Mouse (Mus musculus) embryonic facial prominence, embryonic 14.5 days (tissue): ENCODE results near the gene Tll2. TPM values are rescaled to one million over a fixed set of nuclear protein-coding genes. Genes with fewer than 3 reads are reported as not detected.
A peak's percentile ranks its signal among the peaks of the same experiment; 100 is the strongest.

Experiments
- ATAC-seq: fragments of 200-750 bp; cut with Nextera tagmentation; 2 replicates; pipeline ENCODE4 v1.8.0; 2017; ENCODE audit warnings: low read depth, moderate number of reproducible peaks, moderate TSS enrichment
- DNase-seq: peaks from one replicate; pipeline ENCODE4 v3.0.0-alpha.2; 2015; ENCODE audit warnings: low spot score
- H3K27ac ChIP-seq: fragments of 300-500 bp; sonication (generic); replicated peaks from 2 replicates; pipeline ENCODE4 v1.5.1; 2014; ENCODE audit warnings: low read depth, mild to moderate bottlenecking, low read length, moderate library complexity
- H3K27me3 ChIP-seq: fragments of 300-500 bp; sonication (generic); replicated peaks from 2 replicates; pipeline ENCODE4 v1.6.1; 2014; ENCODE audit warnings: low read length; ENCODE audit not compliant: control insufficient read depth, insufficient read depth
- H3K36me3 ChIP-seq: fragments of 300-500 bp; sonication (generic); 2 replicates; pipeline ENCODE4 v1.6.1; 2014; ENCODE audit warnings: low read length, mixed read lengths; ENCODE audit not compliant: control insufficient read depth, insufficient read depth
- H3K4me1 ChIP-seq: fragments of 300-500 bp; sonication (generic); 2 replicates; pipeline ENCODE4 v1.6.1; 2014; ENCODE audit warnings: antibody characterized with exemption, low read length; ENCODE audit not compliant: control insufficient read depth, insufficient read depth
- H3K4me2 ChIP-seq: fragments of 300-500 bp; sonication (generic); 2 replicates; pipeline ENCODE4 v1.6.1; 2014; ENCODE audit warnings: low read depth, mild to moderate bottlenecking, low read length, moderate library complexity, mixed read lengths
- H3K4me3 ChIP-seq: fragments of 300-500 bp; sonication (generic); 2 replicates; pipeline ENCODE4 v1.5.1; 2014; ENCODE audit warnings: low read depth, mild to moderate bottlenecking, low read length
- H3K9ac ChIP-seq: fragments of 300-500 bp; sonication (generic); 2 replicates; pipeline ENCODE4 v1.6.1; 2014; ENCODE audit warnings: low read depth, mild to moderate bottlenecking, low read length, moderate library complexity, mixed read lengths
- H3K9me3 ChIP-seq: fragments of 300-500 bp; sonication (generic); 2 replicates; pipeline ENCODE4 v1.6.1; 2016; ENCODE audit warnings: low read length; ENCODE audit not compliant: control insufficient read depth
- WGBS: fragments of 180-500 bp; shearing (Covaris S2); extraction: QIAGEN DNeasy Blood & Tissue Kit; methylation state at CpG from one replicate; pipeline ENCODE4 v1.1.7; 2014; 5-methylcytosine and 5-hydroxymethylcytosine counted together
- polyA plus RNA-seq: library from polyadenylated mRNA; unstranded; fragments of >200 nt; fragmentation: Nextera tagmentation; extraction: Ambion mirVana; gene quantifications from 2 replicates; pipeline ENCODE4 v1.2.1, GENCODE M21; 2014

Tll2 gene
- polyA plus RNA-seq, 1 experiment from 2014 or later: 0.82 TPM

DNA sequence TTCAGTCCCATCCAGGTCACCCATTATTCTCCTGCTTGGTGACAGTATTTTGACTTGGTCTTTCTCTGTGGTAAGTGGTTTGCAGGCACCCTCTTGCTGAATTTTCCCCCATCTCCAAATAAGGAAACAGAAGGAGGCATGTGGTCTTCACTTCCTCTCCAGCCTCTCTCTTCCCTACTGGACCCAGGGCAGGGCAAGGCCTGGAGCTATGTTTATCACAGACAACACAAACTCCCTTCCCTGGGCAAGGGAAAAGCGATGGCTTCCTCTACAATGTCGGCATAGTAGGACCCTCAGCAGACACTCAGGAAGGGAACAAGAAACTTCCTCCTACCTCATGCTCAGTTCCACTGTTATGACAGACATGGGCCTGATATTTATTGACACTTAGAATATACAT is 114.7 kb downstream of the Tll2 start:
- Histone ChIP-seq H3K4me2 (no peak overlapping the region), H3K4me1 (no peaks in the 10 kb centered on the region), H3K27ac (no peak overlapping the region), H3K4me3 (no peak overlapping the region), H3K36me3 (no peaks in the 10 kb centered on the region), H3K9me3 (no peaks in the 10 kb centered on the region), H3K9ac (no peak overlapping the region), H3K27me3 (peaks cover 21% of the 10 kb centered on the region; the same call in 1 of the 2 replicates)
- 69% methylated on average over 2 of the region's 2 CpGs for WGBS
- no peak for ATAC-seq
- no peak for DNase-seq

DNA sequence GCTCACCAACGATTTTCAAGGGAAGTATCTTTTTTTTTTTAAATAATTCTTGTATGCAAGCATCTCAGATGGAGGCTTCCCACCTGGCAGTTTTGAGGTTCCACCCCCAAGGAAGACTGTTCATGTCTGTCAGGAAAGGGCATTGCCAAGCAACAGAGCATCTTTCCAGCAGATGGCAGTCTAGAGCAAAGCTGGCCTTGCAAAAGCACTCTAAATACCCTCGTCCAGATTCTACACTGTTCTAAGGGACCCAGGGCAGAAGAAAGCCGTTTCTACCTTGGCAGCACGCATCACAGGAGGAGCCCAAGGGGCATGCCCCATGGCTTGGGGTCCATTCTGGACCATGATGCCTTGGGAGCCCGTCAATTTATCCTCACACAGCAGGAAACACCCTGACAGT is 116.8 kb downstream of the Tll2 start:
- 0 out of 2 replicates have a peak, but pooled peaks have one; percentile 28 for ATAC-seq
- 12% methylated on average over 5 of the region's 5 CpGs for WGBS
- H3K9me3 ChIP-seq: no peaks in the 10 kb centered on the region
- peak; percentile 76 for DNase-seq
- no peak overlapping the region for H3K9ac ChIP-seq
- H3K27ac ChIP-seq: no peak overlapping the region
- H3K4me1 ChIP-seq: no peaks in the 10 kb centered on the region
- no peaks in the 10 kb centered on the region for H3K36me3 ChIP-seq
- H3K4me3 ChIP-seq: no peak overlapping the region
- peaks cover 21% of the 10 kb centered on the region; the same call in 1 of the 2 replicates for H3K27me3 ChIP-seq
- no peak overlapping the region for H3K4me2 ChIP-seq

GRCm38 (mm10) chr19:41088491-41088890 is 118.1 kb downstream of the Tll2 start:
- WGBS: 35% methylated on average over 15 of the region's 18 CpGs
- no peak for DNase-seq
- no peak overlapping the region for H3K4me3 ChIP-seq
- H3K9me3 ChIP-seq: no peaks in the 10 kb centered on the region
- H3K9ac ChIP-seq: no peak overlapping the region
- H3K27ac ChIP-seq: no peak overlapping the region
- ATAC-seq: no peak
- H3K4me1 ChIP-seq: no peaks in the 10 kb centered on the region
- H3K27me3 ChIP-seq: peaks cover 21% of the 10 kb centered on the region; the same call in 1 of the 2 replicates
- peak overlapping the region; percentile 20; the same call in 1 of the 2 replicates for H3K4me2 ChIP-seq
- H3K36me3 ChIP-seq: no peaks in the 10 kb centered on the region

DNA sequence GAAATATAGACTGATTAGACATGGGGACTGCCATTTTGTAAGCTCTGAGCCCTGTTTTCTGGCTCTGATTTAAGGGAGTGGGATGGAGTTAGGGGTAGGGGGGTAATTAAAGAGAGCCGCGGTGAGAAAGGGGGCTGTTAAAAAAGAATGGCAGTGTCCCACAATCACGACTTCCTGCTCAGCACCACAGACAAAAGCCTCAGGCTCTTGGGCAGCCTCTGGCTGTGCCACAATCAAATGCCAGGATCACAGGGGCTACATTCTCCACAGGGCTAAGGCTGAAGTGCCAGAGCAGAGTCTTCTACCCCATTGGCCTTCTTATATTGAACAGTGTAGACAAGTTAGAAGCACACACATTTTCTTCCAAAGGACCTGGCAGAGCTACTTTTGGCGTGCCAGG is 118.7 kb downstream of the Tll2 start:
- H3K4me1 ChIP-seq: no peaks in the 10 kb centered on the region
- no peak overlapping the region for H3K9ac ChIP-seq
- WGBS: 44% methylated on average over 4 of the region's 4 CpGs
- H3K4me2 ChIP-seq: no peak overlapping the region
- no peak overlapping the region for H3K4me3 ChIP-seq
- peaks cover 21% of the 10 kb centered on the region; the same call in 1 of the 2 replicates for H3K27me3 ChIP-seq
- no peaks in the 10 kb centered on the region for H3K36me3 ChIP-seq
- ATAC-seq (no peak), DNase-seq (no peak)
- no peaks in the 10 kb centered on the region for H3K9me3 ChIP-seq
- no peak overlapping the region for H3K27ac ChIP-seq

DNA sequence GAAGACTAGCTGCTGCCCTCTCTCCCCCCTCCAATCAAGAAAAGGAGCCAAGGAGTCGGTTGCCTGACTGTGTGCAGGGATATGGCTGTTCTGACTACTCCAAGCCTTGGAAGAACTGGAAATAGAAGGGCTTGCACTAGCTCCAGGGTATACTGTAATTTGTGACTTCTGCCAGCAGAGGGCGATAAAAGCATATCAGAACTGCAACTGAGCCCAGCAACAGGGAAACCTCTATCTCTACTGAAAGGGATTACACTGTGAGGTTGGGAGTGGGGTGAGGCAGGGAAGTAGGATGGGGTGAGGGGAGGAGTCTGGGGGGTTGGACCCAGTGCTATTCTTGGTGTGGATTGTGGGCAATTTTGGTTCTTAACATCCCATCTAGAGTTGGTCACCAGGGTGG is 119.9 kb downstream of the Tll2 start:
- ATAC-seq (peak; percentile 62; the same call in 1 of the 2 replicates), DNase-seq (peak; percentile 68)
- H3K4me1 ChIP-seq: no peaks in the 10 kb centered on the region
- H3K4me2 ChIP-seq: no peak overlapping the region
- H3K27ac ChIP-seq: no peak overlapping the region
- H3K4me3 ChIP-seq: no peak overlapping the region
- H3K36me3 ChIP-seq: no peaks in the 10 kb centered on the region
- peaks cover 21% of the 10 kb centered on the region; the same call in 1 of the 2 replicates for H3K27me3 ChIP-seq
- WGBS: 0% methylated on average over 2 of the region's 2 CpGs
- no peaks in the 10 kb centered on the region for H3K9me3 ChIP-seq
- no peak overlapping the region for H3K9ac ChIP-seq

DNA sequence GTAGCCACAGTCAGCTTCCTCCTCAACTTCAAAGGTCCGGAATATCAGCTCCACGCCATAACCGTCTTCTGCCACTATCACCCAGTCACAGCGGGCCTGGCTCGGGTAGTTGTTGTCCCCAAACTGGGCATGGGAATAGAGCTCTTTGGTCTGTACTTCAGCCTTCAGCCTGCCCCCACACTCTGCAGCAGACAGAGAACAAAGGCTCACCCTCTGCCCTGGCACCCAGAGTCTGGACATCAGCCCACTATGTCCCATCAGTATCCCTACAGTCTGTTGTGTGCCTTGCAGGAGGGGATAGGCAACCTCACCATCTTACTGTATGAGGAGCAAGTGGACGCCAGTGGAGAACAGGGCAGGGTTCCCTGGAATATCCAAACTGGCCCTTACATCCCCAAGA is 120.3 kb downstream of the Tll2 start:
- Histone ChIP-seq H3K27ac (no peak overlapping the region), H3K36me3 (no peaks in the 10 kb centered on the region), H3K27me3 (peaks cover 21% of the 10 kb centered on the region; the same call in 1 of the 2 replicates), H3K4me1 (no peaks in the 10 kb centered on the region), H3K9me3 (no peaks in the 10 kb centered on the region), H3K9ac (no peak overlapping the region), H3K4me3 (no peak overlapping the region), H3K4me2 (no peak overlapping the region)
- DNase-seq: no peak
- no peak for ATAC-seq
- 85% methylated on average over 6 of the region's 6 CpGs for WGBS

DNA sequence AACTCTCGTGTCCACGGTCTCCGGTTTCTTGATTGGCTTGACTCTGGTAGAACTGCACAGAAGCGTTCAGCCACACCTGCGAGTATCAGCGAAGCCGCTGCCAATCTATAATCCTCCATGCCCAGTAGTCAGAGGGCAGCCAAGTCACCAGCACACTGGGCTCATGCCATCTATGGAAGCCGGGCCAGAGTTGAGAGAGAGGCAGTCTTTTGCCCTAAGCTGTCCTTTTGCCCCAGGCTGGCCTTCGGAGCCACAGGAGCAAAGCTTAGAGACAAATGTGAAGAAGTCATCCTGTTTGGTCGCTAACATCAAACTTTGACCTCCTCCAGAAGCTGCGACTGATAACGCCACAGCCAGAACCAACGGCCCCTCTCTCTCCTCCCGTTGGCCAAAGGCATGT is 123.0 kb downstream of the Tll2 start:
- no peak for DNase-seq
- H3K27me3 ChIP-seq: peaks cover 12% of the 10 kb centered on the region; the same call in 1 of the 2 replicates
- WGBS: 92% methylated on average over 14 of the region's 14 CpGs
- no peak overlapping the region for H3K4me3 ChIP-seq
- H3K36me3 ChIP-seq: no peaks in the 10 kb centered on the region
- ATAC-seq: no peak
- H3K9ac ChIP-seq: no peak overlapping the region
- no peak overlapping the region for H3K4me2 ChIP-seq
- H3K27ac ChIP-seq: no peak overlapping the region
- H3K4me1 ChIP-seq: no peaks in the 10 kb centered on the region
- no peaks in the 10 kb centered on the region for H3K9me3 ChIP-seq

- Histone ChIP-seq H3K4me2 (no peak overlapping the region), H3K4me3 (no peak overlapping the region), H3K9me3 (no peaks in the 10 kb centered on the region), H3K27ac (no peak overlapping the region), H3K36me3 (no peaks in the 10 kb centered on the region), H3K4me1 (no peaks in the 10 kb centered on the region), H3K27me3 (no peaks in the 10 kb centered on the region), H3K9ac (no peak overlapping the region)
- 48% methylated on average over 3 of the region's 3 CpGs for WGBS
- DNase-seq (peak; percentile 52), ATAC-seq (peak; percentile 77)
These were observed 125.0 kb downstream of the Tll2 start for GRCm38 (mm10) chr19:41081589-41081988.

DNA sequence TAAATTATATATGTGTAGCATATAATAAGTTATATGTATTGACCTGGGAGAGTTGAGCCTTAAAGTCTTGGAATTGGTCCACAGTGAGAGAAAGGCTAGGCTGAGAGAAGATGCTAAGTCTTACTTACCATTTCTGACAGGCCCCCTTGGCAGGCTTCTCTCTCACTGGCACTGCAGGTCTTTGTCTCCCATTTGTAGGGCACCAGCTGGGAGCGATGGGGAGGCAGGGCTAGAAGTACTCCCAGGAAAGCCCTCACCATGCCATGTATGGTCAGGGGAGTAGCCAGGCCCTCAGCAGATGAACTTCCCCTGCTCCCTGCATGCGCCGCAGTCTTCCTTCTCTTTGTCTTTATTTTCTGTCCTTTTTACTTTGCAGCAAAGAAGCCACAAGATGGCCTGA is 129.7 kb downstream of the Tll2 start, which contains the start of gene Opalin:
Gene Opalin, minus strand, starts transcription at position 208 of the 400 bp plus-strand sequence.
- Histone ChIP-seq H3K9ac (no peak within 1 kb of the TSS), H3K4me1 (no peaks in the 10 kb centered on the region), H3K27ac (no peak within 1 kb of the TSS), H3K36me3 (no peaks in the 10 kb centered on the region), H3K4me3 (no peak within 1 kb of the TSS), H3K9me3 (no peaks in the 10 kb centered on the region), H3K27me3 (no peaks in the 10 kb centered on the region), H3K4me2 (no peak within 1 kb of the TSS)
- 86% methylated on average over 3 of the region's 3 CpGs for WGBS
- DNase-seq (no peak), ATAC-seq (no peak)
